Mouse (Mus musculus) natural killer cell, adult 2 months (primary cell): Measurements from ENCODE around the gene Tbcd.

Experiments used
- DNase-seq, 2 experiments: peaks; one replicate each; pipeline ENCODE4 v3.0.0; 2022; ENCODE audit warnings: low spot score in 2 of 2

Tbcd gene

DNA sequence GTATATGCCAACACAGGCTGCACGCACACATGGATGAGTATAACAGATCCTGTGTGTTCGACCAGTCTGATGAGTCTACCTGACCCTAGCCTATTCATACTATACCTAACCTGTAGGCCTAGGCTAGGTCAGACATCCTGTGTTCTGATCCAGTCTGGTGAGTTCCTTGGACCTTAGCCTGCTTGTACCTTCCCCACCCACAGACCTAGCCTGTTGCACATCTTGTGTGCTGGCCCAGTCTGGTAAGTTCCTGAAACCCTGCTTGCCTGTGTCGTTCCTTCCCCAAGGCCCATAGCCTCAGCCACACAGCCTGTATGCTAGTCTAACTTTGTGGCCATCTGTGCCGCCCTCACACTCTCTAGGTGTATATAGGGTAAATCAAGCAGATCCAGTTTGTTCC, 112.5 kb downstream of the Tbcd start:
- no peak for DNase-seq

DNA sequence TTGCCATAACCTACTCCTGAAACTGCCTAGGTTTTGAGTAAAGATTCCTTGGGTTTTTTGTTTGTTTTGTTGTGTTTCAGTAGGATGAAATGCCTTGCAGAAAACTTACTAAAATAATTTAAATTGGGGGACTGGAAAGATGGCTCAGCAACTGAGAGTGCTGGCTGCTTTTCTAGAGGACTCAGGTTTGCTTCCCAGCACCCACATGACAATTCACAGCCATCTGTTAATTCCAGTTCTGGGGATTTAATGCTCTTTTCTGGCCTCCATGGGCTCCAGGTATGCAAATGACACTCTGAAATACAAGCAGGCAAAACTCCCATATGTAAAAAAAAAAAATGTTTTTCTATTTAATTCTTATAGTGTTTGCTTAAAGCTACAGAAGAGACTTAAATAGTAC, 130.1 kb downstream of the Tbcd start:
- DNase-seq: no peak

- no peak for DNase-seq
Measured at GRCm38 (mm10) chr11:121597254-121597653, 145.5 kb downstream of the Tbcd start.

- DNase-seq: no peak
Measured at GRCm38 (mm10) chr11:121601422-121601821, 149.7 kb downstream of the Tbcd start.

- no peak for DNase-seq
Measured at GRCm38 (mm10) chr11:121605604-121606003, 153.9 kb downstream of the Tbcd start.

- DNase-seq: no peak
Measured at GRCm38 (mm10) chr11:121610976-121611375, 159.2 kb downstream of the Tbcd start.

- no peak for DNase-seq
Measured at GRCm38 (mm10) chr11:121615961-121616485, 164.3 kb downstream of the Tbcd start.

DNA sequence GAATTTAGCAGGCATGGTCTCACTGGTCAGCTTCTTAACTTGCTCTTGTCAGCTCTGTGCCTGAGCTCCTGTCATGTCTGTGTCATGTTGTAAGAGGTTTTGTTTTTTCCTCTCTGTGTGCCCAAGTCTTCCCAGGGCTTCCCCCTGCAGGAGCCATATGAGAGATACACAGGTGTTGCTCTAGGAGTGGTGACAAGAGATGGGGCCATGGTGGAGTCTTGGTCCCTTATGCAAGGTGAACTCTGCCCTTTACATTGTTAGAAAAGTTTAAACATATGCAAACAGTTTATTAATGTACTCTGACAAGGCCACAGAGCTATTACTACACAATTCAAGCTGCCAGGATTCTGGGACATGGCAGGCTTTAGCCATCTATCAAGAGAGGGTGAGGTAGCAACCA, 164.8 kb downstream of the Tbcd start:
- DNase-seq: no peak

DNA sequence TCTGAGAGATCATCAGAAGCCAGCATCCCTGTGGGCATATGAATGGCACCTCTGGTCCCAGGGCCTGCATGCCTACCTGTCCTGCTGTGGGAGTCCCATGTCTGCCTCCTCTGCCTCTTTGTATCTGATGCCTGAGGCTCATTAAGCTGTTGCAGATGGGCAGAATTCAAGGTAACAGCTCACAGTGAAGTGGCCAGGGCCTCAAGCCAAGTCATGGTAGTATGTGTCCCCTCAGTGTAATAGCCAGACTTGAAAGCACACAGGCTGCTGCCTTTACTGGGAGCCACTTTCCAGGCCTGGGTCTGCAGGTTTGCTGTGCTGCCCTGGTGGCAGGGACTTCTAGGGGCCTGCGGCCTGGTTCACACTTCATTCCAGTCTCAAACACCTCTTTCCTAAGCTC, 165.6 kb downstream of the Tbcd start:
- no peak for DNase-seq

DNA sequence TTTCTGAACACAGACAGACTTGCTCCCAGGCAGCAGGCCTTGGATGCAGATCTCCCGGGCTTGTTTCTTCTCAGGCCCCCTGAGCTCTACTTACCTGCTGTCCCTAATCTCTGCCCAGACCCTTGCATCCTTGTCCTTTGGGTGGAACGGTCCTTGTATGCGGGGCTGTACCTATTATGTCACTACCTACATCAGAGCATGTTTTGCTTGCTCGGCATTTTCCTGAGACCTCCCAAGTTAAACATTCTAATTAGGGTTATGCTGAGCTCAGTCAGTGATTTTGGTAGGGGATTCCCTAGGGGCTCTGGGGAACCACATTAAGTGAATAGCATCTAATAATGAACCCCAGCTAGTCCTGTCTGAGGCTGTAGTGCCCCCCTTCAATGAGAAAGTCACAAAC, 173.3 kb downstream of the Tbcd start:
- DNase-seq: no peak

DNA sequence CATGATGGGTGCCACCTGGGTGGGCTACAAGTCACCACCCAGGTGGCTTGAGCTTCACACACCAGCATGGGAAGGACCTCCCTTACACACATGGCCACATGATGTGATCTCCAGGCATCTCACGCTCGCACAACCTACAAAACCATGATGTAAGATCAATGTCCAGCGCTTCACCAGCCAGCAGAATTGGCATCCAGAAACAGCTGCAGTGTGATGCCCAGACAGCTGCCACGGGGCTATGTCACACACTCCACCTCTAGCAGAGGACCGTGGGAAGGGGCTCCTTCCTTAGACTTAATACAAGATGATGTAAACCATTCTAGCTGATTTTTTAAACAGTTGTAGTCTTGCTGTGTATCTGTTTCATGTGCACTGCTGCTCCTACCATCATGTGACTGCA, 175.8 kb downstream of the Tbcd start:
- DNase-seq: no peak

GRCm38 (mm10) chr11:121629529-121629928, 177.8 kb downstream of the Tbcd start:
- DNase-seq: no peak

- no peak for DNase-seq
Measured at GRCm38 (mm10) chr11:121630406-121630805, 178.7 kb downstream of the Tbcd start.

- no peak for DNase-seq
Measured at GRCm38 (mm10) chr11:121631410-121631809, 179.7 kb downstream of the Tbcd start.

GRCm38 (mm10) chr11:121636646-121637045, 184.9 kb downstream of the Tbcd start:
- DNase-seq: no peak

- DNase-seq: no peak
Measured at GRCm38 (mm10) chr11:121641501-121642145, 189.9 kb downstream of the Tbcd start.

DNA sequence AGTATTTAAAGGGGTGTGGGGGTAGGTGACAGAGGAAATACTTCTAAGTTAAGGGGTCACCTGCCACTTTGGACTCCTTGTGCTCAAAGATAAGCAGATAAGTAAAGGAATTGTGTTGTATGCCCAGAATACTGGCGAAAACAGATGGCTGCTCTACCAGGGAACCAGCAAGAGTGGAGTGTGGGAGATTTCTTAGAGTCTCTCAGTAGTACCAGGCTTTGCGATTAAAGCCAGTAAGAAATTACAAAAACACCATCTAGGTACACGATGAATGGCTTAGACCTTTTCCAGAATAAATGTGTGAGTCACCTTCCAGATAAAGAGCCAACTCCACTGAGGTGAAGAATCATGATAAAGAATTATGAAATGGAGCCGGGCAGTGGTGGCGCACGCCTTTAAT, 193.6 kb downstream of the Tbcd start:
- no peak for DNase-seq

DNA sequence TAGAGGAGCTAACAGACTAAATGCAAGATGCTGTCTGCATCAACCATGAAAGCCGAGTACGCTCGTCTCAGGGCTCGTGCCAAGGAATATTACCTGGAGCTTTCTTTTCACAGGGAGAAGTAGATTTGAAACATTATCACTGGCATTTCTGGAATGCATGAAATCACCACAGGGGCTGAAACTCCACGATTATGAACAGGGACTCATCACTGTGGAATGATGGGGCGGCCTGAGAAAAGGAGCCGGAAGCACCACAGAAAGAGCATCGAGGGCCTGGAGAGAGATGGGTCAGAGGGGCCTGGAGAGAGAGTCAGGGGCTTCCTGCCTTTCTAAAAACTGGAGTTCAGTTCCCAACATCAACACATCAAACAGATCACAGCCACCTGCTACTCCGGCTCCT, 195.6 kb downstream of the Tbcd start:
- no peak for DNase-seq

GRCm38 (mm10) chr11:121648166-121648565, 196.4 kb downstream of the Tbcd start:
- no peak for DNase-seq

DNA sequence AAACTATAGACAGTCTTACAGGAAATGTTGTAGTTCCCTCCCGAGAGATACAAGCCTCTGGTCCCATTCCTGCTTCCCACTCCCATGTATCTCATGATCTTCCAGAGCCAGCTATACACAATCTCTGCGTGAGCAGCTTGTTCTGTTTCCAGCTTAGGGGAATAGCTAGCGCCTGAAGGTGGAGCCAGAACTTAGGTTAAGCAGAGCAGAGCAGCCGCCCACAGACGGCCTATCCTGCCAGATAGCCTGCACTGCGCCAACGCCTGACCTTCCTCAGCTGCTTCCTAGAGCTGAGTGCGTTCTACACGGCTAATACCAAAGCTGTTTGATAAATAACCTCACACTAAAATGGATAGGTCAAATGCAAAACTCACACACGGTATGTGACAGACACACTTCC, 198.2 kb downstream of the Tbcd start:
- no peak for DNase-seq

- DNase-seq: no peak
Measured at GRCm38 (mm10) chr11:121650668-121651067, 198.9 kb downstream of the Tbcd start.

DNA sequence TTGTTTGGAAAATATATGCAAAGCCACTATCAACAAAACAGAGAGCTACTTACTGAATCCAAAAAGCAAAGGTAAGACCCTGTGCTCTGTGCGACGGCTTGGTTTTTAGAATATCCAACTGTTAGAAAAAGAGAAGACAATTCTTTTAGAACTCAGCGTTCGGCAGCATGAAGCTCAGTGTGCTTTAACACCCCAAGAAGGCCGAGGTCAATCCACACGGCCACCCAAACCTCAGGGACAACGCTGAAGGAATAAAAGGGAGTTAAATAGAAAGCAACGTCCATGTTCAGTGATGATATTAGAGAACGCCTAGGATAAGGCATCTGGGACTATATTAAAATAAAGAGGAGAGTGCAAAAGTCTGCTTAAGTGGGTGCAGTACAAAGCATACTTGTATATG, 199.8 kb downstream of the Tbcd start:
- no peak for DNase-seq

GRCm38 (mm10) chr11:121651983-121652382, 200.2 kb downstream of the Tbcd start:
- no peak for DNase-seq
